Mouse (Mus musculus) erythroblast, embryonic 14.5 days (primary cell): Measurements from ENCODE around the gene Pde4d.

ENCODE experiments used
- GATA1 ChIP-seq: IDR thresholded peaks from 2 replicates; pipeline ENCODE4 v1.6.1; 2012; ENCODE audit warnings: low read length, inconsistent platforms, mixed read lengths
- TAL1 ChIP-seq: IDR thresholded peaks from 3 replicates; pipeline ENCODE4 v1.6.1; 2012; ENCODE audit warnings: low read length, inconsistent platforms, mixed read lengths

- TF ChIP-seq GATA1 (no peak), TAL1 (no peak)
These were observed 1348.9 kb downstream of the Pde4d start for GRCm38 (mm10) chr13:109798651-109799050.
